Mouse (Mus musculus): ENCODE data around the gene Clec2i. TPM values are rescaled to one million over a fixed set of nuclear protein-coding genes. Genes with fewer than 3 reads are reported as not detected.
"Not testable (repeated sequence)": the region's sequence is repeated elsewhere in the genome, so short reads cannot be mapped to it uniquely, and the experiment has no call there.

Clec2i gene
- total RNA-seq (2021) = not detected
- long read RNA-seq = 0 reads

GRCm38 (mm10) chr6:128887091-128887790 lies at the start of gene Clec2i:
Gene Clec2i (plus strand): TSS chr6:128887588.
- peak; percentile 25 to 60 for DNase-seq (ENCODE audit: low spot score in 2 of 2)

DNA sequence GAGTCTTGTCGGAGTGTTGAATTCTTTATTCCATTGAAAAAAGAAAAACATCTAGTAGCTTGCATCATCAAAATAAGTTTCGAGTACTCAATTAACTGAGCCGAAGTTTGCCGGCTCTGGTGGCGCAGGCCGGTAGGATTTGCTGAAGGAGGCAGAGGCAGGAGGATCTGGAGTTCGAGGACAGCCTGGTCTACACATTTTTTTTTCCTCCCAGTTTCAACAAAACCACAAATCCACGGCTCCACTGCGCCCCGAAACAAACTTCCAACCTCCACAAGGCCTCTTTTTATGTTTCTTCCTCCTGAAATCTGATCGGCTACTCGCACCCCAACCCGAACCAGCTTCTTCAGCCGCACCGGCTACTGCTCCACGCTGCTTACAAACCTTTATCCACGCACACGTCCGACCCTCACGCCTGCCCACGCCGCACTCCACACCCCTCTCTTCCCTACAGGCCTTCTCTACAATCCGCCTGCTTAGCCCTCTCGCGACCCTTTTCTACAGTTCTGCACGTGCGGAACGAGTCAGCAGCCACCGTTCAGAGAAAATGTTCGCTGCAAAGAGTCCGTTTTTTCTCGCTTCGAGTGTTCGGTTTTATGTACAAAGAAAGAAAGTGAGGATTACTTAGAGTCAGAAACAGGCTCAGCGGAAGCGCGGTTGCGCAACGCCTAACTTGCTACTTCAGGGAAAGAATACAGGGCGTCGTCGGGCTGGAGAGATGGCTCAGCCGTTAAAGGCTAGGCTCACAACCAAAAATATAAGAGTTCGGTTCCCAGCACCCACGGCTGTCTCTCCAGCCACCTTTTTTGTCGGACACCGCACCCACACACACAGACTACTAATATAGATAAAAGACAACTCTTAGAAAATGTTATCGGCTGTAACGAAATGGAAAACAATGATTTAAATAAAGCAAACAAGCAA lies 48.8 kb upstream of the Clec2i start:
- peak; percentile 89 to 95 for DNase-seq (ENCODE audit: low spot score in 2 of 2)

DNA sequence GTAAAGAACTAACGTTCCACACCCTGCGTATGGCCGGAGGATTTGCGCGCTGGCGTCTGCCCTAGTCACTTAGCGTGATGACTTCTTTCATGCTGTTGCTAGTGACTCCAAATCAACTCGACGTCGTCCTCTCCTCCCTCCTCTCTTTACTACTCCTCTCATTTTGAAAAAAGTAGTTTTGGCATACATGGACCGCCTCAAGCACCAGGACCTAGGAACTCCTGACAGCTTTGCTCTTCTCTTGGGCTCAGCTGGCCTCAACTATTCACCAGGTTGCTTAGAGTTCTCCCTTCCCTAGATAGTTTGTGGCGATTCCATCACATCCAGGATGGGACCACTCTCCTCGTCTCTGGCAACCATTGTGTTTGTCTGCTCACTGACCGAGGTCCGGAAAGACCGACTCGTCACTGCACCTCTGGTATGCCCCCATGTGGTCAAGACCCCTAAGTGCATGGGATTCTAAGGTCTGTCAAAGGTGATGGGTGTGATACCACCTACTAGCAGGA lies 48.1 kb upstream of the Clec2i start:
- DNase-seq (ENCODE audit: low spot score in 2 of 2) = peak in 1 of 2 experiments; percentile 84

DNA sequence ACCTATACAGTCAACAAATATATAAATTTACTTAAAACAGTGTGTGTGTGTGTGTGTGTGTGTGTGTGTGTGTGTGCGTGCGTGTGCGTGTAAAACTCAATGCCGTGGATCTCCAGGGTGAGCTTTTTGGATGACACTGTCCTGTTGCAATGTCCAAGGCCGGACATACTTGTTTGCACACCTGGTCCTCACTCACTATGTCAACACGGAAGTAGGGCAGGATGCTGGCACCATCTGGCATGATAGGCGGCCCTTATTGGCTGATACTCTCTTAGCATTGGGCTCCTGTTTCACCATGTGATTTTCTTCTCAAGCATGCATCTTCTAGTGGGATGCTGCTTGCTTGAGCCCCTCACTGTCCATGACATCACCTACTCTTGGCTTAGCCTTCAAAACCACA lies 47.5 kb upstream of the Clec2i start:
- no peak for DNase-seq (ENCODE audit: low spot score in 2 of 2)

GRCm38 (mm10) chr6:128840669-128841068 lies 46.7 kb upstream of the Clec2i start:
- not testable (repeated sequence) for DNase-seq (ENCODE audit: low spot score in 2 of 2)

DNA sequence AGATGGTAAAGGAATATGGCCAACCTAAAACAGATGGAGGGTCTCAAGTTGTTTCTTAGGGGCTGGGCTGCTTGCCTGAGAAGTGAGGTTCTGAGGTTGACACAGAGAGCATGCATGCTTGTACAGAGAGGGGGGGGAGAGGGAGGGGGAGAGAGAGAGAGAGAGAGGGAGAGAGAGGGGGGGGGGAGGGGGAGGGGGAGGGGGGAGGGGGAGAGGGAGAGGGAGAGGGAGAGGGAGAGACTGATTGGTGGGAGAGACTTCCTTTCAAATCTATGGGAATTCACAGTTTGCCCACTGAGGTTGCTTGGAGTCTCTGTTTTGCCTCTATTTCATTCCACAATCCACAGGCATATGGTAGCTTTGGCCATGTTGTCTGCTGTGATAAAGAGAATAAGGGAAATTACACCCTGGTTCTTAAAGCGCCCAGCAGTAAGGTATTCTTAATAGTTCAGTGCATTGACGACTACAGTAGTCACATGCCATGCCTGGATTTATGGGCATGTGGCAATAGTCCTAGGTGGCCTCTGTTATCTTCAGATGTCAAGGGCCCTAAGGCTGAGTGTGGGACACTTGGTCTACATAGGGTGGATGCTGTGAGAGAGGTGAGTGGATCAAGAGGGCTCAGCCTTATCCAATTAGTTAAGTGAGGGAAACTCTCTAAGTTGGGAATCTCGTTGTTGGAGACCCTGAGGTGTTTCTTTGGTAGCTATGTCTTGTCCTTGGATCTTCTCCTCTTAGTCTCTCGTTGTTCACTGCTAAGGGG lies 45.9 kb upstream of the Clec2i start:
- DNase-seq (ENCODE audit: low spot score in 2 of 2) = no peak

- no peak for DNase-seq (ENCODE audit: low spot score in 2 of 2)
Measured at GRCm38 (mm10) chr6:128842356-128842944, 44.9 kb upstream of the Clec2i start.

- DNase-seq (ENCODE audit: low spot score in 2 of 2) = peak; percentile 92 to 97
Measured at GRCm38 (mm10) chr6:128842945-128843478, 44.4 kb upstream of the Clec2i start.

GRCm38 (mm10) chr6:128843479-128843992 lies 43.9 kb upstream of the Clec2i start:
- peak in 1 of 2 experiments; percentile 62 for DNase-seq (ENCODE audit: low spot score in 2 of 2)

DNA sequence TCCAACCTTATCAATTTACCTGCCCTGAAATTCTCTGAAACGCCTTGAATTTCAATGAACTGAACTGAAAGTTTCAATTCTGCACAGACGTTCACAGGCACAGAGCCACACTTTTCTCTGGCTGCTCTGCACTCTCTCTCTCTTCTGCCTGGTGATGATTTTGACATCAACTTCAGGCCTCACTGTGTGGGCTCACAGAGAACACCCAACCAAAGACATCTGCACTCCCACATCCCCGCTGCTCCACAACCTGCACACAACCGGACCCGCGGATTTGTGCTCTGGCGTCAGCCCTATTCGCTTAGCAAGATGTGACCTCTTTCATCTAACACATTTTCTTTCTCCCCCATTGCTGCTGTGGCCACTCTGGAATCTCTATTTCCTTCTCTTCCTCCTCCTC lies 43.3 kb upstream of the Clec2i start:
- no peak for DNase-seq (ENCODE audit: low spot score in 2 of 2)

DNA sequence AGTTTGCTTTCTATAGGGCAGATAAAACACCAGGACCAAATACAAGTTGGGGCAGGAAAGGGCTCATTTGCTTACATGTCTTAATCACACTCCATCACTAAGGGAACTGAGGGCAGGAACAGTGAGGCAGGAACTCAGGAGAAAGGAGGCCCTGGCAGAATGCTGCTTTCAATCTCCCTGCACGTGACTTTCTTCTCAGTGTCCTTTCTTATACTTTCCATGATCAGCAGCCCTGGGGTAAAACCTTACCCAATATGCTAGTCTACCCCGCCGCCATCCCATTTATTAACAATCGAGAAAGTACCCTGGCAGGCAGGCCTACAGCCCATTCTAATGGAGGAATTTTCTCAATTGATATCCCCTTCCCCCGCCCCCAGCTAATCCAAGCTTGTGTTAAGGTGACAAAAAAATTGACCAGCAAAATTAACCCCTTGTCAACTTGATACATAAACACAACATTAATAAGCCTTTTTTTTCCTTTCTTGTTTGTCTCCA lies 42.8 kb upstream of the Clec2i start:
- DNase-seq (ENCODE audit: low spot score in 2 of 2) = no peak

GRCm38 (mm10) chr6:128845319-128845979 lies 41.9 kb upstream of the Clec2i start:
- peak; percentile 59 to 87 for DNase-seq (ENCODE audit: low spot score in 2 of 2)

DNA sequence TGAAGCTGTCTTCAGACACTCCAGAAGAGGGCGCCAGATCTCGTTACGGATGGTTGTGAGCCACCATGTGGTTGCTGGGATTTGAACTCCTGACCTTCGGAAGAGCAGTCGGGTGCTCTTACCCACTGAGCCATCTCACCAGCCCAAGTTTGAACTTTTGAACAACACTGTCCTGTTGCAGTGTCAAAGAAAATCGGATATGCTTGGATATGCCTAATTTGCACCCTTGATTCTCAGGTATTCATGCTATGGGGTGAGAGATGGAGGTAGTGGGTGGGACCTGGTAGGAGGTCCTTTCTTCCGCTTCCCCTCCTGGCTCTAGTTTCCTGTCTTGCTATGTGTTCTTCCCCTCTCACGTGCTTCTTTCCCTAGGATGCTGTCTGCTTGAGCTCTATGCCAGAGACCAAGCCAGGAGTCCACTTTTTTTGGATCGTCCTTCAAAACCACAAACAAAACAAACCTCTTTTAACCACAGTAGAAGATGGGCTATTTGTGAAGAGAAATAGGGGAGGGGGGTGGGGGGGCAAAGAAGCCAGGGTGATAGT lies 41.3 kb upstream of the Clec2i start:
- no peak for DNase-seq (ENCODE audit: low spot score in 2 of 2)

- DNase-seq (ENCODE audit: low spot score in 2 of 2) = no peak
Measured at GRCm38 (mm10) chr6:128847401-128847800, 40.0 kb upstream of the Clec2i start.

- DNase-seq (ENCODE audit: low spot score in 2 of 2) = peak in 1 of 2 experiments; percentile 62
Measured at GRCm38 (mm10) chr6:128849902-128850301, 37.5 kb upstream of the Clec2i start.

DNA sequence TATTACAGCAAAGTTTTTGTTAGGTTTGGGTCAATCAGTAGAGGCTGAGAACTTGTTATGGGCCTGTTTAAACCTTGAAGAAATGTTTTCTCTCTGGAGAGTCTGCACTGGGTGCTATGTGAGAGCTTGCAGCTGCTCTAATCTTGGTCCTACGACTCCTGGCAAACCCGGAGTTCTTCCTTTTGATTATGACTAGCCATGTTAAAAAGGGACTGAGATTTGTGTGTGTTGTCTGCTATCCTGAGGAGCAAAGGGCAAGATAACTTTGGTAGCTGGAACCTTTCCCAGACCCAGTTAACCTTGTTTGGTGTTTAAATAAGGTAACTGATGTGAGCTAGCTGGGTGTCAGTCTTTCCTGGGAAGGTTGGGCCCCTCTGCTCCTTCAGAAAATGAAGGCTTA lies 36.7 kb upstream of the Clec2i start:
- DNase-seq (ENCODE audit: low spot score in 2 of 2) = no peak

- no peak for DNase-seq (ENCODE audit: low spot score in 2 of 2)
Measured at GRCm38 (mm10) chr6:128851151-128851550, 36.2 kb upstream of the Clec2i start.

- DNase-seq (ENCODE audit: low spot score in 2 of 2) = no peak
Measured at GRCm38 (mm10) chr6:128852766-128853165, 34.6 kb upstream of the Clec2i start.
